Mouse (Mus musculus) spleen, adult 18-20 months (tissue): ENCODE results near the gene Rora.
A peak's percentile ranks its signal among the peaks of the same experiment; 100 is the strongest.

Experiments used
- DNase-seq, 2 experiments: peaks; one replicate each; pipeline ENCODE4 v3.0.0; 2022; ENCODE audit warnings: mixed read lengths in 2 of 2

Rora gene

DNA sequence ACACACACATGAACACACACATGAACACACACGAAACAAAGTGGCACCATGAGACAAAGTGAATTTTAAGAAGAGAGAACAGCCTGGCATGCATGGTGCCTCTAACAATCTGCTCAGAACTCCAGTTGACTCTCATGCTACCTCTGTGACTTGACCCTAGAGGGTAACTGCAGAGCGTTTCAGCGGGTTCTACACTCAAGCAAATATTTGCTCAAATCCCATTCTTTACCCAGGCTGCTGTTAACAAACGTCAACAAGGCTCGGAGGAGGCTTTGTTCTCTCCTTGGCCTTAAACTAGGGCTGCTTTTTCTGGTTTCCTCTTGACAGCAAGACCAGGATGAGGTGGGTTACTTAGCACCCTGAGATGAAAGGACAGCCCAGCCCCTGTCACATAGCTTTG is 305.3 kb downstream of the Rora start:
- DNase-seq: no peak

GRCm38 (mm10) chr9:68963898-68964297 is 310.3 kb downstream of the Rora start:
- no peak for DNase-seq

GRCm38 (mm10) chr9:68966540-68966939 is 313.0 kb downstream of the Rora start:
- peak; percentile 12 to 28 for DNase-seq

DNA sequence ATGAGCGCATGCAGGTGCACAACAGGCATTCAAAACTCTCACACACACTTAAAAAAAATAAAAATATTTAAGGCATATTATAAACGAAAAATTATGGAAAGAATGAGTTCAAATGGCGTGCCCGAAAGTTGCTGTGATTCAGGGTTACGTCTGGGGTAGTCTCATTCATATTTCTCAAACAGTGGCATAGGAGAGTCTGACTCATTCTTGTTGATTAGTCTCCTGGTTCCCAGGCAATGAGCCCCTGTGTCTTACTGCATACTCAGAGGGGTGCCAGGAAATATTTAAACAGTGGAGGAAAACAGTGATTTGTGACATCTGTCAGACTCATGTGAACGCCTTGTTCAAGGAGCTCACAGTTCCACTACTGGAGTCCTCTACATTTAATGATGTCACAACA is 316.5 kb downstream of the Rora start:
- no peak for DNase-seq

DNA sequence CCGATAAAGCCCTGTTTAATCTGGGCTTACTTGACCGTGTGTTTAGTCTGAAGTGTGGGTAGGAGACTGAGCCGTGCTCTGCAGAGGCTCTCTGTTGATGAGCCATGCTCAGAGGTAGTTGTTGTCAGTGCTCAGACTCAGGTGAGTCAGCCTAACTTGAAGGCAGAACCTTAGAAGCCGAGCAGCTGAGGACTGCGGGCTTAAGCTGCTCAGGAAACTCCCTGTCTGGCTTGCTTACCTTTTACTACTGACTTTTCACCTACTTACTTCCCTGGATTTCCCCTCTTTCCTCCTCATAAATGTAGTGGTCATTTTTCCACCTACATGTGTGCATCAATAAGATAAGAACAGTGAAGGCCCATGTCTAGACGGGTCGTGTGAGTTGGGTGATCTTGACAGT is 318.7 kb downstream of the Rora start:
- DNase-seq: no peak

- no peak for DNase-seq
Observed at GRCm38 (mm10) chr9:68974517-68974916, 320.9 kb downstream of the Rora start.

GRCm38 (mm10) chr9:68976136-68976535 is 322.6 kb downstream of the Rora start:
- no peak for DNase-seq

DNA sequence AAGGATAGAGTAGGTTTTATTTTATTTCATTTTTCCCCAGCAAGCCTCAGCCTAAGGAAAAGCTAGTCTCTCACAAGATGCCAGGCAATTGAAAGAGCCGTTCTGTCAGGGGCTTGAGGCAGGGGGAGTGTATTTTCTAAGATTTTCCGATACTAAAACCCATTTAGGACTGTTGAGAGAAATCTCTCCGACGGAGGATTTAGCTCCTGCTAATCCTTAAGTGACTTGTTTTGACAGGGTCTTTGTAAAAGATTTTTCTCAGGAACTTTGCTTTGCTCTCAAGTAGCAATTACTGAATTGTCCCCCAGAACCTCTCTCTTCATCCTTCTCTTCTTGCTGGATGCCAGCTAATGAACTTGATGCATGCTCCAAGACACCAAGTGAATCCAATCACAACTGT is 323.3 kb downstream of the Rora start:
- no peak for DNase-seq

DNA sequence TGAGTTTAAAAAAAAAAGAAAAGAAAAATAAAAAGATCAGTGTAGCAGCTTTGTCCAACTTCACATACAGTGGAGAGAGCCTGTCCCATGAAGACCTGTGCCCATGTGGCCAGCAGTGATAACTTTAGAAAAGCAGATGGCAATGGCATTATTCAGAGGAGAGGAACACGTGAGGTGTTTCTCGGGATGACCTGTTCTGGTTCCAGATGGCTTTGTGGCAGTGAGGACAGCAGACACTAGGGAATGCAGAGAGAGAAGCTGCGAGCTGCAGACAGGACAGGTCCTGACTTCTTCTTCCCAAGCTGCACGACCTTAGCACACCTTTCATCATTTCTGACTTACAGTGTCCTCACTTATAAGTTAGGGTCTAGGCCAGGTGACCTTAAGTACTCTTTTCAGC is 325.1 kb downstream of the Rora start:
- no peak for DNase-seq

GRCm38 (mm10) chr9:68980041-68980440 is 326.5 kb downstream of the Rora start:
- DNase-seq: no peak

- DNase-seq: no peak
Observed at GRCm38 (mm10) chr9:68985046-68985445, 331.5 kb downstream of the Rora start.

DNA sequence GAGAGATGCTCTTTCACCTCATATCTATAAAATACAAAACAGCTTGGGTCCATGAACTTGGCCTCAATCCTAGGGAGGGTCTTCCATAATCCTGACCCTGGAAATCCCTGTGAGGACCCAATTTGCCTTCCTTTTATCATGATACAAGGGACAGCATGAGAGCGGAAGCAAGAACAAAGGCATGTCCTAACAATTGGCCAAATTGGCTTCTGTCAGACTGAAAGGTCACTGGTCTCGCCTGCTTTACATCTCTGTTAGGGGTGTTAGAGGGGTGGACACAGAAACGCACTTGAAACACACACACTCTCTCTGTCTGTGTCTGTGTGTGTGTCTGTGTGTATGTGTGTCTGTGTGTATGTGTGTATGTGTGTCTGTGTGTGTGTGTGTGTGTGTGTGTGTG is 332.2 kb downstream of the Rora start:
- no peak for DNase-seq

- DNase-seq: no peak
Observed at GRCm38 (mm10) chr9:68987290-68988042, 333.9 kb downstream of the Rora start.

- no peak for DNase-seq
Observed at GRCm38 (mm10) chr9:68988162-68988911, 334.8 kb downstream of the Rora start.

DNA sequence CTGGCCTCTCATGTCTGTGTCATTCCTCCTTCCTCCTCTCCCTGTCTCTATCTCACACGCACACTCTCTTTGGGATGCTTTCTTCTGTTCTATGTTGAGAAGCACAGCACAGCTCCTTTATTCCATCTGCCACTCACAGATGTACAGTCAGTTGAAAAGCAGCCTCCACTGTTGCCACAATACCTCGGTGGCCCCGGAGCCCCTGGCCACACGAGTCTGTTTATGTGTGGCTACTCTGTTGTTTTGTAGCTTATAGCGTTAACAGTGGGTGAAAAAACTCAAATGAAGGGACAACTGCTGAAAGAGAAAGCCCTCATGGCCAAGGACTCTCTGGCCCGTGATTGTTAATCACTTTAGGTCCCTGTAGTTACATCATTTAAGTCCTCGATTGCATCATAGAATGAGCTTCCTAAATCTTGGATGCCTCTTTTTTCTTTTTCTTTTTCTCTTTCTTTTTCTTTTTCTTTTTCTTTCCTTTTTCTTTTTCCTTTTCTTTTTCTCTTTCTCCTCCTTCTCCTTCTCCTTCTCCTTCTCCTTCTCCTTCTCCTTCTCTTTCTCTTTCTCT is 336.4 kb downstream of the Rora start:
- no peak for DNase-seq

DNA sequence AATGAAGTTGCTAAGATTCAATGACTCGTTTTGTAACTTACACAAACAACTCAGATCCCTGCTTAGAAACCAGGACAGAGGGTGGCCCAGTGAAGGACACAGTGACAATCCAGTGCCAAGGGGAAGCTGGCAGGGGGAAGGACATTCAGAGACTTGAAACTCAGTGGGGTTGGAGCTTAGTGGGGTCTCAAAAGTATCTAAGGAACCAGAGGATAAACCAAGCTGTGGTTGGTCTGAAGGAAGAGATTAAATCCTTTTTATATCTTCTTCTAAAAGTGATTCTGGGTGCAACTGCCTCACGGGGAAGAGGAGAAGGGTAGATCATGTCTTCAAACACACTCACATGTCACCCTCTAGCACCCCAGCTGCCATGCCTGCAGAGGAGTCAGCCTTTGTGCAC is 340.3 kb downstream of the Rora start:
- no peak for DNase-seq

DNA sequence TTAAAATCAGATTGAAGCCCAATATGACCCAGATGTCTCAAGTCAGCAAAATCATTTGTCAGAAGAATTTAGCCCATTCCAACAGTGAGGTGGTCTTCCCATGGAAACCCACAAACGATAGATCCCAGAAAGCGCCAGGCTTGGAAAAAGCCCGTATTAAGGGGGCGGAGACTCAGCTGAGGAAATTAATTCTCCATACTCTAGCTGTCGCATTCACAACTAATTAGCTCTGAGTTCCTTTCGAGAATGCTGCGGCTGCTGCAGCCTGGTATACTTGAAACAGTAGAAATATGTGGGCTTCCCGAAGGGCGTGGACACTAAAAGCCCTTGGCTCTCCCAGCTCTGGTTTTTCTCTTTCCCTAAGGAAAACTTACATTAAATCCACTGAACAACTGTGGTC is 345.4 kb downstream of the Rora start:
- no peak for DNase-seq

GRCm38 (mm10) chr9:69004514-69004913 is 350.9 kb downstream of the Rora start:
- no peak for DNase-seq

GRCm38 (mm10) chr9:69006666-69007065 is 353.1 kb downstream of the Rora start:
- DNase-seq: no peak

GRCm38 (mm10) chr9:69008706-69009105 is 355.1 kb downstream of the Rora start:
- DNase-seq: no peak

GRCm38 (mm10) chr9:69010886-69011285 is 357.3 kb downstream of the Rora start:
- no peak for DNase-seq

DNA sequence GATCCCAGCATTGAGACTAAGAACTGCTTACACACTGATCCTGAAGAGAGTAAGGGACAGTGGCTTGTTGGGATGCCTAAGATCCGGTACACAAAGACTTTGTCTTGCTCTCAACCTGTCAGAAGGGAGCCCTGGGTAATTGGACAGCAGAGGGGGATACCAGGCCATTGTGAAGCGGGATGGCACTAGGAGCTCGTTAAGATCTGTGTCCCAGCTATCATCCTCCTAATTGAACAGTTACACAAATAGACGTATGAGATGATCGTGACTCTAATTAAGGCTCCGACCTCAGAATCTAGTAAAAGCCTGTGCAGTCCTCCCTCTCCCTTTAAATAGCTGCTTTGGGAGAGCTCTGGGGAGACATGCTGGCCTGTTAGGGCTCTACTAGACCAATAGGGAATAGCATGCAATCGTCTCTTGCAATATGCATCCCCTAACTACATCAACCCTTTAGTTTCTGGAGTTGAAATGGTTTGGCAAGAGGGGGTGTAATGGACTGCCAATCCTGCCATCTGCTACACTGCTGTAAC is 359.7 kb downstream of the Rora start:
- no peak for DNase-seq

DNA sequence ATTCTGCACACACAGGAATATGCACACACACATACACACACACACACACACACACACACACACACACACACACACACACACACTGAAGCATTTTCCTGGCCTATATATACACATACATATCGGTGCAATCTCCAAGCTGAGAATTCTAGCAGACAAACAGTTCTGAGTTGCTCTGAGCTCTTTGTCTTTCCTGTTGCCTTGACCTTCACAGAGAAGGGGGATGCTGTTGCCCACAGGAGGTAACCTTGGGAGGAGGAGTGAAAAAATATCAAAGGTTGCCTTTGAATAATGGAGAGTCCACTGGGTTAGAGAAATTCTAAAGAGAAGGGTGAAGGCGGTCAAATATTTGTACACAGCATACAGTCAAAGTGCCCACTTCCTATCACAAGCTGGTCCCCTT is 360.6 kb downstream of the Rora start:
- DNase-seq: no peak

DNA sequence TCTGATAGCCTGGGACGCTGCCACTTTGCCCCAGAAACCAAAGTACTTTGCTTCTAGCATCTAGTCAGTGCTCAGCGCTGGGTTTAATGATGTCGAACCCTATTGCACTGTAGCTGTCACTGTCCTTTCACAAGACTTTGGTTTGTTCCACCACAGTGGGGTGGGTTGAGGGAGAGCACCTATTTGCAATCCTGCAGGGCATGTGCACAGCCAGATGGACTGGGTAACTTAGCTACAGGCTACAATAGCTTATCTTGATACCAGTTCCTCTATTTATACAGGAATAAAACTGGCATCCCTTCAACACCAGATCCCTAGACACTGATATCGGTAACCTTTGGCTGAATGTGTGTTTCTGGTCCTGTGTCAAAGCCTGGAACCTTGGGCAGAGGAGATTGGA is 366.8 kb downstream of the Rora start:
- no peak for DNase-seq
